Mouse (Mus musculus) cerebellum, adult 11-12 months (tissue): ENCODE data around the gene Eln.

Experiments
- DNase-seq: peaks from one replicate; pipeline ENCODE4 v3.0.0; 2022

Gene Eln

GRCm38 (mm10) chr5:134683813-134684212 lies 63.3 kb downstream of the Eln start:
- DNase-seq: no peak

- DNase-seq: no peak
Measured at GRCm38 (mm10) chr5:134680238-134680637, 66.9 kb downstream of the Eln start.

GRCm38 (mm10) chr5:134678827-134679546 lies 68.1 kb downstream of the Eln start:
- no peak for DNase-seq

- DNase-seq: no peak
Measured at GRCm38 (mm10) chr5:134678031-134678430, 69.1 kb downstream of the Eln start.

- no peak for DNase-seq
Measured at GRCm38 (mm10) chr5:134677491-134677890, 69.6 kb downstream of the Eln start.

GRCm38 (mm10) chr5:134675956-134676759 lies 71.0 kb downstream of the Eln start:
- DNase-seq: no peak

- DNase-seq: no peak
Measured at GRCm38 (mm10) chr5:134674977-134675376, 72.1 kb downstream of the Eln start.

GRCm38 (mm10) chr5:134672611-134673010 lies 74.5 kb downstream of the Eln start:
- DNase-seq: no peak

- DNase-seq: no peak
Measured at GRCm38 (mm10) chr5:134672198-134672516, 75.0 kb downstream of the Eln start.

GRCm38 (mm10) chr5:134671335-134672197 lies 75.6 kb downstream of the Eln start:
- DNase-seq: no peak

- DNase-seq: no peak
Measured at GRCm38 (mm10) chr5:134669001-134669708, 78.0 kb downstream of the Eln start.

- no peak for DNase-seq
Measured at GRCm38 (mm10) chr5:134668495-134668894, 78.6 kb downstream of the Eln start.

GRCm38 (mm10) chr5:134656708-134657107 lies 90.4 kb downstream of the Eln start:
- DNase-seq: no peak
